ENCODE assay signal across 8 mouse cellular contexts in genomic region chr8:4868761-4869160, GRCm38 (mm10).
DNase-seq lines count a peak whose midpoint lies in the region; ATAC-seq and TF ChIP-seq lines count a peak whose summit lies in the region.
"Not testable (repeated sequence)": the region's sequence is repeated elsewhere in the genome, so short reads cannot be mapped to it uniquely, and the experiment has no call there.

No protein-coding gene starts in this region.

- not testable (repeated sequence) for H3K27ac ChIP-seq in cortical plate, adult 2 months (ENCODE audit: insufficient read depth, low read length); limb, embryonic 13.5 days; midbrain, embryonic 15.5 days

- DNase-seq in Muller cell, postnatal 12 days (ENCODE audit: inconsistent ontology term), result peak; percentile 59
- DNase-seq in kidney, adult 18-20 months, result peak; percentile 22
- peak; percentile 40 for DNase-seq in layer of hippocampus, adult 9-10 months (ENCODE audit: low spot score)
- peak; percentile 22 for DNase-seq in right cerebral cortex, postnatal 4 days

- H3K9ac ChIP-seq in limb, embryonic 13.5 days; midbrain, embryonic 15.5 days: not testable (repeated sequence)

- H3K4me1 ChIP-seq in cortical plate, adult 2 months (ENCODE audit: control insufficient read depth, insufficient read depth, low read length); limb, embryonic 13.5 days; midbrain, embryonic 15.5 days: not testable (repeated sequence)

- TF ChIP-seq POLR2A in cortical plate, adult 2 months (IDR thresholded peaks at IDR 0.05; ENCODE audit: extremely low read depth, insufficient read depth, low read length), result not testable (repeated sequence)

- H3K4me3 ChIP-seq in cortical plate, adult 2 months (ENCODE audit: insufficient read depth, low read length); limb, embryonic 13.5 days; midbrain, embryonic 15.5 days: not testable (repeated sequence)

- not testable (repeated sequence) for H3K27me3 ChIP-seq in limb, embryonic 13.5 days; midbrain, embryonic 15.5 days (replicated peaks)

- TF ChIP-seq CTCF in cortical plate, adult 2 months (IDR thresholded peaks at IDR 0.05; ENCODE audit: extremely low read depth, insufficient read depth, low read length), result peak; percentile 58

- 70% methylated on average over 7 of the region's 7 CpGs for WGBS in limb, embryonic 13.5 days
- WGBS in midbrain, embryonic 15.5 days, result 79% methylated on average over 7 of the region's 7 CpGs

- not testable (repeated sequence) for H3K36me3 ChIP-seq in limb, embryonic 13.5 days; midbrain, embryonic 15.5 days (replicated peaks)

- not testable (repeated sequence) for H3K4me2 ChIP-seq in limb, embryonic 13.5 days (replicated peaks); midbrain, embryonic 15.5 days

- not testable (repeated sequence) for H3K9me3 ChIP-seq in limb, embryonic 13.5 days; midbrain, embryonic 15.5 days

- ATAC-seq in frontal cortex, adult (ENCODE audit: low TSS enrichment), result peak; percentile 76
- peak; percentile 87 for ATAC-seq in limb, embryonic 13.5 days (ENCODE audit: low FRiP score, low read depth)
- ATAC-seq in midbrain, embryonic 15.5 days (replicated peaks), result peak; percentile 97
